Mouse (Mus musculus) MEL (cell line): ENCODE data around the gene Nup93. TPM values are rescaled to one million over a fixed set of nuclear protein-coding genes. Genes with fewer than 3 reads are reported as not detected.
"Not testable (repeated sequence)": the region's sequence is repeated elsewhere in the genome, so short reads cannot be mapped to it uniquely, and the experiment has no call there.

ENCODE experiments used
- DNase-seq: peaks from one replicate; pipeline ENCODE4 v3.0.0; 2011; ENCODE audit warnings: low read depth, low spot score
- H3K27ac ChIP-seq: 2 replicates; pipeline ENCODE4 v1.5.1; 2012; ENCODE audit warnings: low read depth, mild to moderate bottlenecking, control low read depth, low read length, moderate library complexity; ENCODE audit not compliant: control insufficient read depth
- H3K27me3 ChIP-seq, 2 experiments: fragments of 150-350 bp in 1 of 2; sonication (generic) in 1 of 2; 2 replicates each; pipeline ENCODE4 v1.6.1; 2012; ENCODE audit warnings: low read length in 2 of 2, mild to moderate bottlenecking in 2 of 2, improper control_type of control experiment in 1 of 2, moderate library complexity in 1 of 2; ENCODE audit not compliant: insufficient read depth in 2 of 2, control insufficient read depth in 1 of 2
- H3K36me3 ChIP-seq, 2 experiments: 2 replicates each; pipeline ENCODE4 v1.6.1; 2012 to 2014; ENCODE audit warnings: low read length in 2 of 2, improper control_type of control experiment in 1 of 2, inconsistent platforms in 1 of 2, mild to moderate bottlenecking in 1 of 2; ENCODE audit not compliant: insufficient read depth in 2 of 2, control insufficient read depth in 1 of 2
- H3K4me1 ChIP-seq, 2 experiments: fragments of 150-350 bp in 1 of 2; sonication (generic) in 1 of 2; 2 replicates each; pipeline ENCODE4 v1.6.1; 2012; ENCODE audit warnings: low read length in 2 of 2, improper control_type of control experiment in 1 of 2, mild to moderate bottlenecking in 1 of 2; ENCODE audit not compliant: insufficient read depth in 2 of 2, control insufficient read depth in 1 of 2
- H3K4me3 ChIP-seq, 2 experiments: fragments of 150-350 bp in 1 of 2; sonication (generic) in 1 of 2; 2 replicates each; pipeline ENCODE4 v1.5.1; 2012; ENCODE audit warnings: low read depth in 2 of 2, low read length in 2 of 2, mild to moderate bottlenecking in 2 of 2, moderate library complexity in 2 of 2, control low read depth in 1 of 2, improper control_type of control experiment in 1 of 2; ENCODE audit not compliant: control insufficient read depth in 1 of 2, insufficient read depth in 1 of 2
- H3K79me2 ChIP-seq: 2 replicates; pipeline ENCODE4 v1.6.1; 2012; ENCODE audit warnings: mild to moderate bottlenecking, low read length, moderate library complexity; ENCODE audit not compliant: control insufficient read depth, poor library complexity, insufficient read depth
- H3K9ac ChIP-seq: 2 replicates; pipeline ENCODE4 v1.6.1; 2012; ENCODE audit warnings: low read depth, mild to moderate bottlenecking, control low read depth, low read length, moderate library complexity; ENCODE audit not compliant: control insufficient read depth, poor library complexity, severe bottlenecking
- H3K9me3 ChIP-seq: fragments of 150-350 bp; sonication (generic); replicated peaks from 2 replicates; pipeline ENCODE4 v1.6.1; 2012; ENCODE audit warnings: mild to moderate bottlenecking, low read length, improper control_type of control experiment, moderate library complexity; ENCODE audit not compliant: insufficient read depth
- BHLHE40 ChIP-seq: IDR thresholded peaks from 2 replicates; pipeline ENCODE4 v1.6.1; 2012; ENCODE audit warnings: low read depth, mild to moderate bottlenecking, inconsistent platforms, low read length, improper control_type of control experiment, borderline replicate concordance
- CHD2 ChIP-seq: IDR thresholded peaks from 2 replicates; pipeline ENCODE4 v1.6.1; 2011; ENCODE audit warnings: low read length, improper control_type of control experiment
- CTCF ChIP-seq, 3 experiments: IDR thresholded peaks in 2 of 3; conservative IDR thresholded peaks in 1 of 3; 2 replicates each; pipeline ENCODE4 v1.5.1; 2011 to 2012; ENCODE audit warnings: low read length in 3 of 3, low read depth in 2 of 3, mild to moderate bottlenecking in 2 of 3, improper control_type of control experiment in 1 of 3, inconsistent platforms in 1 of 3, mixed read lengths in 1 of 3, moderate library complexity in 1 of 3; ENCODE audit not compliant: control insufficient read depth in 1 of 3, insufficient read depth in 1 of 3, poor library complexity in 1 of 3, severe bottlenecking in 1 of 3
- ELF1 ChIP-seq: IDR thresholded peaks from 2 replicates; pipeline ENCODE4 v1.6.1; 2014; ENCODE audit warnings: low read depth, mild to moderate bottlenecking, inconsistent platforms, low read length, improper control_type of control experiment, moderate library complexity
- ETS1 ChIP-seq: IDR thresholded peaks from 2 replicates; pipeline ENCODE4 v1.6.1; 2012; ENCODE audit warnings: low read depth, mild to moderate bottlenecking, inconsistent platforms, low read length, improper control_type of control experiment, moderate library complexity
- GABPA ChIP-seq: IDR thresholded peaks from 2 replicates; pipeline ENCODE4 v1.6.1; 2012; ENCODE audit warnings: low read depth, mild to moderate bottlenecking, inconsistent platforms, low read length, improper control_type of control experiment, moderate library complexity
- GATA1 ChIP-seq: IDR thresholded peaks from 2 replicates; pipeline ENCODE4 v1.6.1; 2011; ENCODE audit warnings: low read depth, low read length, improper control_type of control experiment
- HCFC1 ChIP-seq: IDR thresholded peaks from 2 replicates; pipeline ENCODE4 v1.6.1; 2012; ENCODE audit warnings: low read depth, mild to moderate bottlenecking, inconsistent platforms, low read length, improper control_type of control experiment, moderate library complexity
- MAFK ChIP-seq: IDR thresholded peaks from 2 replicates; pipeline ENCODE4 v1.6.1; 2011; ENCODE audit warnings: low read depth, mild to moderate bottlenecking, low read length, improper control_type of control experiment, borderline replicate concordance
- MAX ChIP-seq: IDR thresholded peaks from 2 replicates; pipeline ENCODE4 v1.6.1; 2011; ENCODE audit warnings: low read length, improper control_type of control experiment
- MAZ ChIP-seq: IDR thresholded peaks from 2 replicates; pipeline ENCODE4 v1.6.1; 2012; ENCODE audit warnings: low read depth, mild to moderate bottlenecking, inconsistent platforms, low read length, improper control_type of control experiment
- MEF2A ChIP-seq: IDR thresholded peaks from 2 replicates; pipeline ENCODE4 v1.6.1; 2014; ENCODE audit warnings: low read depth, mild to moderate bottlenecking, inconsistent platforms, low read length, improper control_type of control experiment; ENCODE audit not compliant: poor library complexity, insufficient replicate concordance, severe bottlenecking; ENCODE audit errors: extremely low read depth
- MXI1 ChIP-seq: IDR thresholded peaks from 2 replicates; pipeline ENCODE4 v1.6.1; 2011; ENCODE audit warnings: mild to moderate bottlenecking, low read depth, low read length, improper control_type of control experiment
- MYB ChIP-seq: IDR thresholded peaks from 2 replicates; pipeline ENCODE4 v1.6.1; 2011; ENCODE audit warnings: mild to moderate bottlenecking, low read depth, low read length, improper control_type of control experiment
- NELFE ChIP-seq: IDR thresholded peaks from 2 replicates; pipeline ENCODE4 v1.6.1; 2011; ENCODE audit warnings: low read depth, low read length, improper control_type of control experiment
- POLR2A ChIP-seq, 2 experiments: IDR thresholded peaks; 2 replicates each; pipeline ENCODE4 v1.6.1; 2011 to 2012; ENCODE audit warnings: low read length in 2 of 2, mild to moderate bottlenecking in 2 of 2, control low read depth in 1 of 2, improper control_type of control experiment in 1 of 2, low read depth in 1 of 2, moderate library complexity in 1 of 2; ENCODE audit not compliant: control insufficient read depth in 1 of 2, insufficient read depth in 1 of 2, poor library complexity in 1 of 2
- POLR2AphosphoS5 ChIP-seq: IDR thresholded peaks from 2 replicates; pipeline ENCODE4 v1.6.1; 2012; ENCODE audit warnings: low read depth, borderline replicate concordance, mild to moderate bottlenecking, inconsistent platforms, low read length, moderate library complexity, mixed read lengths
- RAD21 ChIP-seq: IDR thresholded peaks from 2 replicates; pipeline ENCODE4 v1.6.1; 2011; ENCODE audit warnings: mild to moderate bottlenecking, low read depth, low read length, improper control_type of control experiment
- RCOR1 ChIP-seq: IDR thresholded peaks from 2 replicates; pipeline ENCODE4 v1.6.1; 2012; ENCODE audit warnings: low read depth, mild to moderate bottlenecking, inconsistent platforms, low read length, improper control_type of control experiment
- SIN3A ChIP-seq: IDR thresholded peaks from 2 replicates; pipeline ENCODE4 v1.6.1; 2012; ENCODE audit warnings: low read length, improper control_type of control experiment, inconsistent platforms
- SMC3 ChIP-seq: IDR thresholded peaks from 2 replicates; pipeline ENCODE4 v1.6.1; 2011; ENCODE audit warnings: low read depth, low read length, improper control_type of control experiment
- TCF12 ChIP-seq: IDR thresholded peaks from 2 replicates; pipeline ENCODE4 v1.6.1; 2014; ENCODE audit warnings: low read depth, mild to moderate bottlenecking, inconsistent platforms, low read length, improper control_type of control experiment, moderate library complexity
- UBTF ChIP-seq: IDR thresholded peaks from 2 replicates; pipeline ENCODE4 v1.6.1; 2012; ENCODE audit warnings: low read depth, mild to moderate bottlenecking, inconsistent platforms, low read length, improper control_type of control experiment, moderate library complexity, borderline replicate concordance; ENCODE audit not compliant: insufficient read depth
- USF2 ChIP-seq, 2 experiments: IDR thresholded peaks; 2 replicates each; pipeline ENCODE4 v1.6.1; 2011 to 2012; ENCODE audit warnings: improper control_type of control experiment in 2 of 2, low read length in 2 of 2, borderline replicate concordance in 1 of 2, inconsistent platforms in 1 of 2, low read depth in 1 of 2, mild to moderate bottlenecking in 1 of 2; ENCODE audit not compliant: insufficient read depth in 1 of 2
- ZC3H11A ChIP-seq: IDR thresholded peaks from 2 replicates; pipeline ENCODE4 v1.6.1; 2012; ENCODE audit warnings: low read depth, mild to moderate bottlenecking, inconsistent platforms, low read length, improper control_type of control experiment
- ZKSCAN1 ChIP-seq: IDR thresholded peaks from 2 replicates; pipeline ENCODE4 v1.6.1; 2012; ENCODE audit warnings: low read depth, mild to moderate bottlenecking, inconsistent platforms, low read length, improper control_type of control experiment, moderate library complexity
- ZMIZ1 ChIP-seq: IDR thresholded peaks from 2 replicates; pipeline ENCODE4 v1.6.1; 2012; ENCODE audit warnings: low read depth, mild to moderate bottlenecking, inconsistent platforms, low read length, improper control_type of control experiment, moderate library complexity
- polyA plus RNA-seq, 2 experiments: library from polyadenylated mRNA; stranded (reverse) in 1 of 2; unstranded in 1 of 2; fragments of >175 nt in 1 of 2; fragments of >200 nt in 1 of 2; gene quantifications; 2 replicates each; pipeline versions ENCODE4 v1.2.1 to v1.2.4; 2012; ENCODE audit warnings: low replicate concordance in 2 of 2, low read depth in 1 of 2; ENCODE audit not compliant: insufficient read length in 2 of 2, insufficient read depth in 1 of 2, missing spikeins in 1 of 2
- total RNA-seq: library from RNA; depleted of rRNA; stranded (reverse); fragments of 300-350 nt; gene quantifications from 2 replicates; pipeline ENCODE4 v1.2.3, GENCODE M21; 2012

Nup93 gene
- total and polyA plus RNA-seq, 3 experiments = 71.6 to 292 (median 110) TPM

GRCm38 (mm10) chr8:94214252-94215173, at the start of gene Nup93 (continued):
- TF ChIP-seq SMC3 (no peak), CHD2 (no peak; the same call in 1 of the 2 replicates), POLR2AphosphoS5 (no peak), ZC3H11A (no peak), ZKSCAN1 (no peak)

GRCm38 (mm10) chr8:94165772-94166171, 48.6 kb upstream of the Nup93 start:
- H3K4me3 ChIP-seq, H3K27me3 ChIP-seq, H3K79me2 ChIP-seq, DNase-seq, H3K27ac ChIP-seq, H3K9me3 ChIP-seq, H3K9ac ChIP-seq: not testable (repeated sequence)
- H3K36me3 ChIP-seq = peaks cover 0 to 15% of the 10 kb centered on the region in 2 experiments; a peak in 2 of 4 replicates
- peaks cover 8 to 22% of the 10 kb centered on the region in 2 experiments for H3K4me1 ChIP-seq

- Histone ChIP-seq H3K27me3 (no peaks in the 10 kb centered on the region), H3K4me1 (peaks cover 11 to 35% of the 10 kb centered on the region in 2 experiments), H3K9me3 (no peaks in the 10 kb centered on the region), H3K4me3 (peak overlapping the region; percentile 41 to 50), H3K27ac (no peak overlapping the region), H3K36me3 (peaks cover 0 to 24% of the 10 kb centered on the region in 2 experiments; a peak in 2 of 4 replicates), H3K79me2 (peaks cover 8% of the 10 kb centered on the region; the same call in 1 of the 2 replicates), H3K9ac (peak overlapping the region; percentile 38)
- DNase-seq = peak; percentile 91
- TF ChIP-seq MAX (no peak), ZC3H11A (peak; percentile 76), MEF2A (no peak), MAFK (no peak), ZMIZ1 (no peak), USF2 (IDR thresholded peaks at IDR 0.05; ENCODE audit: borderline replicate concordance in 1 of 2, insufficient read depth in 1 of 2, low read depth in 1 of 2, low read length in 2 of 2) (no peak), GATA1 (no peak; the same call in 1 of the 2 replicates), BHLHE40 (no peak), SIN3A (peak; percentile 52; the same call in 1 of the 2 replicates), CTCF (IDR thresholded peaks at IDR 0.05 in 2 of 3, conservative IDR thresholded peaks at IDR 0.05 in 1 of 3; ENCODE audit: control insufficient read depth in 1 of 3, insufficient read depth in 1 of 3, low read depth in 2 of 3, low read length in 3 of 3, poor library complexity in 1 of 3, severe bottlenecking in 1 of 3) (peak; percentile 79 to 96 (median 92)), MYB (no peak), TCF12 (no peak), ETS1 (no peak), MAZ (no peak), CHD2 (no peak), GABPA (no peak), RAD21 (peak; percentile 86), NELFE (no peak), UBTF (no peak), MXI1 (no peak), ELF1 (no peak), POLR2A (IDR thresholded peaks at IDR 0.05; ENCODE audit: control insufficient read depth in 1 of 2, insufficient read depth in 1 of 2, low read depth in 1 of 2, low read length in 2 of 2, poor library complexity in 1 of 2) (no peak), RCOR1 (peak; percentile 78), HCFC1 (no peak)
Observed at GRCm38 (mm10) chr8:94167244-94167643, 47.1 kb upstream of the Nup93 start.
